ENCODE assay signal across 8 mouse cellular contexts in the genomic region with DNA sequence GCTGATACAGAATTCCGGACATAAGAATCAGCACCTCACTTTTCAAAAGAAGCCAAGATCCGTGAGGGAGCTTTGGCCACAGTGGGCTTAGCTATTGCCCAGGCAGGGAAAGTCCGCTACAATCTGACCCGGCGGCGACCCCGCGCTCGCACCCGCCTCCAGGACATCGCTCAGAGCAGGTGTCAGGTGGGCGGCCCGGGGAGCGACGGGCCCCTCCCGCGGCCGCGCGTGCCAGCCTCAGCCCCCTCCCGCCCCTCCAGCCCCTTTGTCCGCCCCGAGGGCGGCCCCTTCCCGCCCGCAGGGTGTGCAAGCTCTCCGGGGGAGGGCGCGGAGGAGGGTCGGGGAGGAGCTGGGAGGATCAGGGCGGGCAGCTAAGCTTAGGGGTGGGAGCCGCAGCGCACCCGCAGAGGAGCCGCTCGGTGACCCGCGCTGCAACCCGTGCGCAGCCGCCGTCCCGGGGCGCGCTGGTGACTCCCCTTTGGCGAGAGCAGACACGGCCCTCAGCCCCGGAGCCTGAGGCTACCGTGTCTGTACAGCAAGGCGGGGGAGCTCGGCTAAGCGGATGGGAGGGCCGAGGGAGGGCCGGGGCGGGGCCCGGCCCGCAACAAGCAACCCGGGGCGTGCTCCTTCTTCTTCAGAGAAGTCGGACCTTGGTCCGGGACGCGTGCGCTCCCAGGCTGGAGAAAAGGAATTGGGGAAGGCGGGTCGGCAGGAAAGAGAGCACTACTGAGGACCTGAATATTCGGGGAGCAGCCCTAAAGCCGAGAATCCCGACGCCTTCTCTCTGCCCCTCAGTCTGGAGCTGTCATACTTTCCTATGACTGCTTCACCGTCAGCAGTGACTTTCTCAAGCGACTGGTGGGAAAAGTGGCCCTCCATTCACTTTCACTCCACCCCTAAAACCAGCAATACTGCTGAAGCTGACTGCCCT. TPM values are rescaled to one million over a fixed set of nuclear protein-coding genes. Genes with fewer than 3 reads are reported as not detected.
DNase-seq lines count a peak whose midpoint lies in the region; ATAC-seq and TF ChIP-seq lines count a peak whose summit lies in the region.
"Had no signal": no experiment of that assay in that cellular context is flagged by ENCODE, and none has a peak within 500 bp of the region (broad histone marks: within the 10 kb centered on the region; RNA-seq: fewer than 3 reads in every experiment).

No protein-coding gene starts in this region.

- peak overlapping the region; percentile 84 for H3K4me2 ChIP-seq in forebrain, embryonic 14.5 days (ENCODE audit: low read length)
- H3K4me2 ChIP-seq in midbrain, embryonic 15.5 days = peak overlapping the region; percentile 53

- peaks cover 54% of the 10 kb centered on the region for H3K4me1 ChIP-seq in E14TG2a.4 (replicated peaks; ENCODE audit: low read depth, low read length)
- H3K4me1 ChIP-seq in forebrain, embryonic 14.5 days (ENCODE audit: control insufficient read depth, insufficient read depth, low read length) = peaks cover 10% of the 10 kb centered on the region; the same call in 1 of the 2 replicates
- peaks cover 12% of the 10 kb centered on the region; the same call in 1 of the 2 replicates for H3K4me1 ChIP-seq in midbrain, embryonic 15.5 days

- H3K9ac ChIP-seq in forebrain, embryonic 14.5 days (ENCODE audit: low read length) = peak overlapping the region; percentile 61
- no peak overlapping the region; the same call in 1 of the 2 replicates for H3K9ac ChIP-seq in midbrain, embryonic 15.5 days

- under 1% methylated on average over 50 of the region's 72 CpGs for WGBS in forebrain, embryonic 14.5 days
- under 1% methylated on average over 67 of the region's 72 CpGs for WGBS in midbrain, embryonic 15.5 days

- no peak overlapping the region for H3K27ac ChIP-seq in forebrain, embryonic 14.5 days (ENCODE audit: low read depth, low read length)
- no peak overlapping the region for H3K27ac ChIP-seq in midbrain, embryonic 15.5 days

- H3K4me3 ChIP-seq in E14TG2a.4 (replicated peaks; ENCODE audit: low read length) = peak overlapping the region; percentile 81
- H3K4me3 ChIP-seq in forebrain, embryonic 14.5 days (ENCODE audit: low read depth, low read length) = peak overlapping the region; percentile 44
- peak overlapping the region; percentile 33 for H3K4me3 ChIP-seq in midbrain, embryonic 15.5 days

- peak; percentile 74 for DNase-seq in Muller cell, postnatal 12 days (ENCODE audit: inconsistent ontology term)
- DNase-seq in forebrain, embryonic 14.5 days (ENCODE audit: low spot score) = no peak
- DNase-seq in kidney, postnatal 36 days = peak; percentile 29 to 51
- no peak for DNase-seq in layer of hippocampus, adult 11-12 months (ENCODE audit: low spot score)
- DNase-seq in frontal cortex, adult 2 months (ENCODE audit: extremely low spot score in 1 of 2, low spot score in 1 of 2) = no peak

- H3K36me3 ChIP-seq in E14TG2a.4 (ENCODE audit: insufficient read depth, low read length) = no peaks in the 10 kb centered on the region
- no peaks in the 10 kb centered on the region for H3K36me3 ChIP-seq in forebrain, embryonic 14.5 days (ENCODE audit: control insufficient read depth, insufficient read depth, low read length)
- no peaks in the 10 kb centered on the region for H3K36me3 ChIP-seq in midbrain, embryonic 15.5 days (replicated peaks)

- ATAC-seq in forebrain, embryonic 14.5 days = peak; percentile 56
- ATAC-seq in midbrain, embryonic 15.5 days (replicated peaks) = peak; percentile 65

- peaks cover 38% of the 10 kb centered on the region for H3K27me3 ChIP-seq in E14TG2a.4 (ENCODE audit: insufficient read depth, low read length)
- H3K27me3 ChIP-seq in forebrain, embryonic 14.5 days (replicated peaks; ENCODE audit: control insufficient read depth, insufficient read depth, low read length) = peaks cover 38% of the 10 kb centered on the region
- peaks cover 52% of the 10 kb centered on the region for H3K27me3 ChIP-seq in midbrain, embryonic 15.5 days (replicated peaks)

- TF ChIP-seq CTCF in E14TG2a.4 (conservative IDR thresholded peaks at IDR 0.05; ENCODE audit: low read length) = no peak

- H3K9me3 ChIP-seq in E14TG2a.4 (ENCODE audit: low read length) = no peaks in the 10 kb centered on the region
- H3K9me3 ChIP-seq in forebrain, embryonic 14.5 days (replicated peaks; ENCODE audit: control insufficient read depth, low read length) = no peaks in the 10 kb centered on the region
- no peaks in the 10 kb centered on the region for H3K9me3 ChIP-seq in midbrain, embryonic 15.5 days

RNA-seq across cellular contexts. Expression of a gene that starts 9.5 kb away (rescaled TPM):
- polyA plus RNA-seq in forebrain, embryonic 14.5 days (2014; fragmentation: Nextera tagmentation; extraction: Ambion mirVana) = 10.6 and 11.3 TPM in 2 replicates
- 2.8 and 3.5 TPM in 2 replicates for polyA plus RNA-seq in midbrain, embryonic 15.5 days (2015; fragmentation: Nextera tagmentation; extraction: Ambion mirVana)
- 28.3 and 35.8 TPM in 2 replicates for polyA plus RNA-seq in frontal cortex, adult 2 months (2012; rRNA removed)
- polyA plus RNA-seq: gonadal fat pad, adult 2 months had no signal

Comparison
In these comparisons a context has a peak if more than half of its experiments do, and no peak if none do; other contexts are left out.
1. DNase-seq: peak in Muller cell, postnatal 12 days (single experiment) and kidney, postnatal 36 days (2 of 2); none in forebrain, embryonic 14.5 days (single experiment), layer of hippocampus, adult 11-12 months (single experiment) and frontal cortex, adult 2 months (0 of 2).
2. Peak in every context shown above with its lines, with median percentiles within 50 percentile points of each other: H3K4me3 ChIP-seq.